Mouse (Mus musculus): ENCODE results near the gene Ccdc71.

Gene Ccdc71

DNA sequence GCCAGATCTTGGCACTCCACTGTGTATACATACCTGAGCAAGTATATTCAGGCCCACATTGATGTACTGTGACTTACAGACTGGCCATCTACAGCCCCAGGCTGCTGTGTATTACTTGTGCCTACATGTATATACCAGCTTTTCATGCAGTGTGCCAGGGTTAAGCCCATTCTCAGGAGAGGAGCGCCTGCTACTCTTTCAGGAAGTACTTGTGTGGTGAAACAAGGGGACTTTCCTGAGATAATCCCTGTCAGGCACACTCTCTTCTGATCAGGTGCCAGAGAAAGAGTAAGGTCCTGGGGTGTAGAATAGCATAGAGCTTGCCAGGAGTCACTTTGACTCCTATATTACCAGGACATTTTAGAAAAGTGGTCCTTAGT, 398 bp upstream of the Ccdc71 start:
- DNase-seq (ENCODE audit: low spot score): no peak

DNA sequence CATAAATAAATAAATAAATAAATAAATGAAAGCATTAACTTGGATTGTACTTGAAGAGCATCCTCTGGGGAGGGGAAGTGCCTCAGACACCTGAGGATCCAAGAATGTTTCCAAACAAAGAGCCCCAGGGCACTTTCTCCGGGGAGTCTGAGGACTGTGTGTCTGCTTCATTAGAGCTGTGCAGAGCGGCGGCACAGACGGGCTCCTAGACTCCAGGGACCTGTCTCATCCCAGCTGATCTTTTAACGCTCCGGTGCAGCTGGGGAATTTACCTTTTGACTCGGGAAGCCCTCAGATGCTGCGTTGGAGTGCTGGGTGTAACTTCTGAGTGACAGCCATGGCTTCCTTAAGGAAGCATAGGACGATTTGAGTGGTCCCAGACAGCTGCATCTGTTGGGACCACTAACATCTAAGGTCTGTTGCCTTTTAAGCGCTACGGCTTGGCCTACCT, 879 bp downstream of the Ccdc71 start, which contains the start of gene Klhdc8b:
Gene Klhdc8b, minus strand, starts transcription at position 401 of the 451 bp plus-strand sequence.
- no peak for DNase-seq (ENCODE audit: low spot score)

DNA sequence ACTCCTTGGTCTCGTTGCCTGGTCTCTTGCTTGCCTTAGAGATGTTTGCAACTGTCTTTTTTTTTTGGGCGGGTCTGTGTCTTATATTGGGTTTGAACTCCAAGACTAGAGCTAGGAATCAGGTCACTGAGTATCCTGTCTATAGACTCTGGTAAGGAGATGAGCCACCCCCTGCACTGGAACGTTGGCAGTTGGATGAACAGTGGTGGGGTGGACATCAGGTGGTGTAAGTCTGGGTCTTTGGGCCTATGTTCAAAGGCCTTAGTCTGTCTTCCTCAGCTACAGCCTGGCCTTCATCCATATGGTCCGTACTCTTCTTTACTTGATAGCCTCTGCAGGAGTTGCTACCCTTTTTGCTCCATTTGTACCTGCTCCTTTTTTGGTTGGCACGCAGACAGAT, 1.3 kb downstream of the Ccdc71 start:
- DNase-seq (ENCODE audit: low spot score): no peak

DNA sequence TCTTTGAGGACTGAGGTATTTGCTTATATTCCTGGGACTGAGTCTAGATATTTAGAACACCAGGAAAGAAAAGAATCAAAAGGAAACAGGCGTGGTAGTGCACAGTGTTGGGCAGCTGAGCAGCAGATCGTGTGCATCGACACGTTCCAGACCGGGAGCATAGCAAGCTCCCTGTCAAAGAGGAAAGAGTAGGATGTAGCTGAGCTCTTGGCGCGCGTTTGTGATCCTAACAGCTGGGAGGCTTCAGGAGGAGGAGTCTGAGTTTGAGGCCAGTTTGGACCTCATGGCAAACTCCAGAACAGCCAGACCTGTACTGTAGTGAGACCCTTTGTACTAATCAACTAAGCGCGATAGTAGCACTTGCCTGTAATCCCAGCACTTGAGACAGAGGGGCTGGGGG, 1.9 kb downstream of the Ccdc71 start:
- no peak for DNase-seq (ENCODE audit: low spot score)

DNA sequence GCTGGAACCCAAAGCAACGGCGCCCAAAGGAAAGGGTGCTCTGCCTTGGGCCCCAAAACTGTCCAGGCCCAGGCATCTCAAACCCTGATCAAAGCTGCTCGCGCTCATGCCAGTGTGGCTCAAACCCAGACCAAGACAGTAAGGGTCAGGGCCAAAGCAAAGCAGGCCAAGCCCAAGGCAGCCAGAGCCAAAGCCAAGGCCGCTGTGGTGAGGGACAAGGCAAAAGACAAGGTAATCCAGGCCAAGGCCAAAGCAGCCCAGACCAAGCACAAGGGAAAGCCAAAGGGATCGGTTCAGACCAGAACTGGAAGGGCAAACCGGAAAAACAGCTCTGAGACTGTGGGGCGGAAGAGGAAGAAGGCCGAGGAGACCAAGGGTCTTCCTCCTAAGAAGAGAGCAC, 3.4 kb downstream of the Ccdc71 start:
- no peak for DNase-seq (ENCODE audit: low spot score)

DNA sequence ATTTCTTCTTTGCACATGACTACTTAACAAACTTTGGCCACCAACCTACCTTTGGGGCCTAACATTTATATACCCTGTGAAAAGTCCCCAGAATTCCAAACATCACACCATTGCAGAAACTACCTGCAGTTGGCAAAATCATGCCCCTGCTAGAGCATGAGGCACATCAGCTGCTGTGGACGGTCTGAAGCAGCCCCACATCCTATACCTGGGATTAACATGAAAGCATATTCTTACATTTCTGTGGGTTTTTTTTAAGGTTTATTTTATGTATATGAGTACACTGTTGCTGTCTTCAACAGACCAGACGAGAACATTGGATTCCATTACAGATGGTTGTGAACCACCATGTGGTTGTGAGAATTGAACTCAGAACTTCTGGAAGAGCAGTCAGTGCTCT, 5.9 kb downstream of the Ccdc71 start:
- DNase-seq (ENCODE audit: low spot score): no peak

- DNase-seq (ENCODE audit: low spot score): no peak
Observed at GRCm38 (mm10) chr9:108469430-108469829, 9.1 kb downstream of the Ccdc71 start.

- no peak for DNase-seq (ENCODE audit: low spot score)
Observed at GRCm38 (mm10) chr9:108469845-108470244, 9.5 kb downstream of the Ccdc71 start.

- no peak for DNase-seq (ENCODE audit: low spot score)
Observed at GRCm38 (mm10) chr9:108474528-108474927, 14.2 kb downstream of the Ccdc71 start.

GRCm38 (mm10) chr9:108478638-108479156, 18.4 kb downstream of the Ccdc71 start:
- DNase-seq (ENCODE audit: low spot score): no peak

DNA sequence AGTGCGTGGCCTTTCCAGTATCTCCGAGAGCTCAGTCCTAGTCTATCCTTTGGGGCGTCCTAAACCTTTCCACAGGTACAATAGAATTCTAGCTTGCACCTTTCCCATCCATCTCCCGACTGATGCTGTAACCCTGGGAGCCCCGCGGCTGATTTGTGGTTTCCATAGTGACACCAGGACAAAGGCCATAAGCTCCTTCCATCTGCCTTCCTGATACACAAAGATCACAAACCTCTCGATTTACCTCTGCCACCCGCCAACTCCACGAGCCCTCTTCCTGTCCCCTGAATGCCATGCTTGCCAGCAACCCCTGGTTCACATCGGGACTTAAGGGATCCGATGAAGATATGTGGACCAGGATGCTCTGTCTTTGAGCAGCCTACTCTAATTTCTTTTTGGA, 18.9 kb downstream of the Ccdc71 start:
- no peak for DNase-seq (ENCODE audit: low spot score)

- no peak for DNase-seq (ENCODE audit: low spot score)
Observed at GRCm38 (mm10) chr9:108479721-108480351, 19.5 kb downstream of the Ccdc71 start, which contains the start of gene Lamb2. Lamb2 (plus strand) TSS chr9:108479736.

DNA sequence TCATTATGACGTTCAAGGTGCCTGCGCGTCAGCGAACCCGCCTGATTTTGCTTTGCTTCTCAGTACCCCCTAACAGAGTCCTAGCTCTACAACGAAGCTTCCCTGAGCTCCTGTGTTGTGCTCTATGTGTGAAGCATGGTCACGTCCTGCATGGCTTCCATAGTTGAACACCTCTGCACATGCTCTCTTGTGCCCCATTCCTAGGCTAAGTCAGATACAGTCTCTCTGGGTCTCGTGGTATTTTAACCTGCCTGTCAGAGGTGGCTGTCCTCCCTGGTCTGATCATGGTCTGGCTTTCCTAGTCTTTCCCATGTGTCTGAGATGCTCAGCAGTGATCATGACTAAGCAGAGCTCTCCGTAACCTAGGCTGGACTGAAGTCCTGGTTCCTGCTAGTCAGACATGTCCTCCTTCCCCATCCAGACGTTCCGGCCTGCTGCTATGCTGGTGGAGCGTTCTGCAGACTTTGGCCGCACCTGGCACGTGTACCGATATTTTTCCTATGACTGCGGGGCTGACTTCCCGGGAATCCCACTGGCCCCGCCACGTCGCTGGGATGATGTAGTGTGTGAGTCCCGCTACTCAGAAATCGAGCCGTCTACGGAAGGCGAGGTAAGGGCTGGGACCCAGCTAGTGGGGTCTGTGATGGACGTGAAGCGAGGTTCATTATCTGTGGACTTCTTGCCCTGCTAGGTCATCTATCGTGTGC, 20.6 kb downstream of the Ccdc71 start:
- no peak for DNase-seq (ENCODE audit: low spot score)

- DNase-seq (ENCODE audit: low spot score): no peak
Observed at GRCm38 (mm10) chr9:108481520-108482210, 21.3 kb downstream of the Ccdc71 start.

GRCm38 (mm10) chr9:108483051-108483790, 22.9 kb downstream of the Ccdc71 start:
- no peak for DNase-seq (ENCODE audit: low spot score)

DNA sequence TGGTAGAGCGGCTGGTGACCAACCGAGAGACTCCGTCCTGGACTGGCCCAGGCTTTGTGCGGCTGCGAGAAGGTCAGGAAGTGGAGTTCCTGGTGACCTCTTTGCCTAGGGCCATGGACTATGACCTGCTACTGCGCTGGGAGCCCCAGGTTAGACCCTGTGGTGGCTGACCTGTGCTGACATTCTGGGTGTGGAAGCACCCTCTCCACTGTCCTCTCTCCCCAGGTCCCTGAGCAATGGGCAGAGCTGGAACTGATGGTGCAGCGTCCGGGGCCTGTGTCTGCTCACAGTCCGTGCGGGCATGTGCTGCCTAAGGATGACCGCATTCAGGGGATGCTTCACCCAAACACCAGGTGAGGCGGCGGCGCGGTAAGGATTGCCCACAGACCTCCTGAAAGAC, 23.7 kb downstream of the Ccdc71 start:
- DNase-seq (ENCODE audit: low spot score): no peak

GRCm38 (mm10) chr9:108485301-108485875, 25.1 kb downstream of the Ccdc71 start:
- no peak for DNase-seq (ENCODE audit: low spot score)

DNA sequence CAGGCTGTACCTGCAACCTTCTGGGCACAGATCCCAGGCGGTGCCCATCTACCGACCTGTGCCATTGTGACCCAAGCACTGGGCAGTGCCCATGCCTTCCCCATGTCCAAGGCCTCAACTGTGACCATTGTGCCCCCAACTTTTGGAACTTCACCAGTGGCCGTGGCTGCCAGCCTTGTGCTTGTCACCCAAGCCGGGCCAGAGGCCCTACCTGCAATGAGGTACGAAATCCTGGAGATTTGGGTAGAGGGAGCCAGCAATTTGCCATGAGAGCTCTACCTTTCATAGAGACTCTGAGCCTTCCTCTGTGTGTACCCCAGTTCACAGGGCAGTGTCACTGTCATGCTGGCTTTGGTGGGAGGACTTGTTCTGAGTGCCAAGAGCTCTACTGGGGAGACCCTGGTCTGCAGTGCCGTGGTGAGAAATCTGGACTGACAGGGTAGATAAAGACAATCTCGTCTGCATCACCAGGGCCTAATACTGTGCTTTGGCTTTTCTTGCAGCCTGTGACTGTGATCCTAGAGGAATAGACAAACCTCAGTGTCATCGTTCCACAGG, 26.7 kb downstream of the Ccdc71 start:
- DNase-seq (ENCODE audit: low spot score): no peak

- DNase-seq (ENCODE audit: low spot score): no peak
Observed at GRCm38 (mm10) chr9:108488403-108488802, 28.1 kb downstream of the Ccdc71 start.

DNA sequence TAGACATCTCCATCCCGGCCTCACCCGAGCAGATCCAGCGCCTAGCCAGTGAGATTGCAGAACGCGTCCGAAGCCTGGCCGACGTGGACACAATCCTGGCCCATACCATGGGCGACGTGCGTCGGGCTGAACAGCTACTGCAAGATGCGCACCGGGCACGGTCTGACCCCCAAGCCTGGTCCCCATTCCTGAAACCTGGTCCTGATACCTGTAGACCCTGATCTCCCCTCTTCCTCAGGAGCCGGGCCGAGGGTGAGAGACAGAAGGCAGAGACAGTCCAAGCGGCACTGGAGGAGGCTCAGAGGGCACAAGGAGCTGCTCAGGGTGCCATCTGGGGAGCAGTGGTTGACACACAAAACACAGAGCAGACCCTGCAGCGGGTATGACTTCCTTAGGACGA, 28.9 kb downstream of the Ccdc71 start:
- no peak for DNase-seq (ENCODE audit: low spot score)

All from left cerebral cortex, adult 11 months (tissue).